In genomic region chr1:119843121-119843520, GRCm38 (mm10) we compare ENCODE assay signal across 28 mouse cellular contexts. TPM values are rescaled to one million over a fixed set of nuclear protein-coding genes. Genes with fewer than 3 reads are reported as not detected.
DNase-seq lines count a peak whose midpoint lies in the region; ATAC-seq and TF ChIP-seq lines count a peak whose summit lies in the region.
"Had no signal": no experiment of that assay in that cellular context is flagged by ENCODE, and none has a peak within 500 bp of the region (broad histone marks: within the 10 kb centered on the region; RNA-seq: fewer than 3 reads in every experiment).

No protein-coding gene starts in this region.

- no peaks in the 10 kb centered on the region for H3K27me3 ChIP-seq in heart, embryonic 10.5 days (ENCODE audit: insufficient read depth, poor library complexity, severe bottlenecking)
- no peaks in the 10 kb centered on the region for H3K27me3 ChIP-seq in kidney, embryonic 14.5 days (ENCODE audit: control insufficient read depth, insufficient read depth, low read length)
- H3K27me3 ChIP-seq in intestine, postnatal 0 days (replicated peaks; ENCODE audit: control insufficient read depth, insufficient read depth, low read length): no peaks in the 10 kb centered on the region
- H3K27me3 ChIP-seq: CH12.LX; embryonic facial prominence, embryonic 13.5 days; embryonic facial prominence, embryonic 15.5 days; forebrain, embryonic 13.5 days; forebrain, embryonic 15.5 days; Patski had no signal

- no peaks in the 10 kb centered on the region for H3K36me3 ChIP-seq in heart, embryonic 10.5 days
- H3K36me3 ChIP-seq in kidney, embryonic 14.5 days (ENCODE audit: control insufficient read depth, insufficient read depth, low read length): no peaks in the 10 kb centered on the region
- no peaks in the 10 kb centered on the region for H3K36me3 ChIP-seq in intestine, postnatal 0 days (ENCODE audit: control insufficient read depth, insufficient read depth)
- H3K36me3 ChIP-seq: embryonic facial prominence, embryonic 13.5 days; embryonic facial prominence, embryonic 15.5 days; forebrain, embryonic 15.5 days; G1E had no signal

- H3K4me1 ChIP-seq in heart, embryonic 10.5 days: no peaks in the 10 kb centered on the region
- H3K4me1 ChIP-seq in kidney, embryonic 14.5 days (ENCODE audit: control insufficient read depth, insufficient read depth, low read length): no peaks in the 10 kb centered on the region
- no peaks in the 10 kb centered on the region for H3K4me1 ChIP-seq in intestine, postnatal 0 days (replicated peaks; ENCODE audit: control insufficient read depth, insufficient read depth, low read length)
- H3K4me1 ChIP-seq: embryonic facial prominence, embryonic 13.5 days; embryonic facial prominence, embryonic 15.5 days; forebrain, embryonic 13.5 days had no signal

- H3K9me3 ChIP-seq in heart, embryonic 10.5 days: no peaks in the 10 kb centered on the region
- no peaks in the 10 kb centered on the region for H3K9me3 ChIP-seq in kidney, embryonic 14.5 days (ENCODE audit: control insufficient read depth, low read length)
- no peaks in the 10 kb centered on the region for H3K9me3 ChIP-seq in intestine, postnatal 0 days (ENCODE audit: control insufficient read depth)
- H3K9me3 ChIP-seq: embryonic facial prominence, embryonic 13.5 days; embryonic facial prominence, embryonic 15.5 days; forebrain, embryonic 13.5 days; forebrain, embryonic 15.5 days; G1E had no signal

- peak; percentile 16 for DNase-seq in adrenal gland, postnatal 10 days
- DNase-seq in adrenal gland, postnatal 4 days (ENCODE audit: low spot score in 2 of 2): no peak
- peak; percentile 83 for DNase-seq in heart, adult 11 months
- no peak for DNase-seq in heart, embryonic 10.5 days (ENCODE audit: low spot score)
- DNase-seq in adipocyte (ENCODE audit: low spot score): peak; percentile 44
- DNase-seq in fat pad, adult 2 months (ENCODE audit: extremely low read depth, low read depth, low spot score): peak; percentile 98
- DNase-seq: adrenal gland, adult 2 months; adrenal gland, postnatal 14 days; B cell, adult 2 months; cerebellum, adult 11-12 months; cerebellum, adult 2 months; cerebellum, adult 9-10 months; cerebellum, postnatal 14 days; cerebellum, postnatal 36 days; embryo, embryonic 11 days; forebrain, postnatal 0 days had no signal

- H3K4me2 ChIP-seq in kidney, embryonic 14.5 days (replicated peaks; ENCODE audit: low read depth, low read length): no peak overlapping the region
- H3K4me2 ChIP-seq in intestine, postnatal 0 days (replicated peaks; ENCODE audit: low read depth): no peak overlapping the region
- H3K4me2 ChIP-seq: embryonic facial prominence, embryonic 13.5 days; embryonic facial prominence, embryonic 15.5 days; forebrain, embryonic 13.5 days; forebrain, embryonic 15.5 days had no signal

- no peak for ATAC-seq in kidney, embryonic 14.5 days (ENCODE audit: low FRiP score, low TSS enrichment)
- ATAC-seq in intestine, postnatal 0 days: no peak
- ATAC-seq: activated CD4-positive, CD25-positive, alpha-beta regulatory T cell, adult 4 months; CD4-positive, CD25-positive, alpha-beta regulatory T cell, adult 4 months; forebrain, embryonic 13.5 days; forebrain, embryonic 15.5 days; forebrain, postnatal 0 days; Patski had no signal

- H3K27ac ChIP-seq in heart, embryonic 10.5 days: no peak overlapping the region
- H3K27ac ChIP-seq in kidney, embryonic 14.5 days (ENCODE audit: low read depth, low read length): no peak overlapping the region
- H3K27ac ChIP-seq in intestine, postnatal 0 days (ENCODE audit: low read depth, low read length): no peak overlapping the region
- H3K27ac ChIP-seq: embryonic facial prominence, embryonic 13.5 days; embryonic facial prominence, embryonic 15.5 days; forebrain, embryonic 13.5 days; forebrain, embryonic 15.5 days had no signal

- WGBS in heart, embryonic 10.5 days: 74% methylated on average over 3 of the region's 3 CpGs
- WGBS in kidney, embryonic 14.5 days: 89% methylated on average over 3 of the region's 3 CpGs
- 89% methylated on average over 3 of the region's 3 CpGs for WGBS in intestine, postnatal 0 days

- no peak for TF ChIP-seq CTCF in intestine, postnatal 0 days (IDR thresholded peaks at IDR 0.05; ENCODE audit: low read depth)

- no peak overlapping the region for H3K9ac ChIP-seq in kidney, embryonic 14.5 days (ENCODE audit: low read depth, low read length)
- H3K9ac ChIP-seq in intestine, postnatal 0 days (ENCODE audit: low read depth, low read length): no peak overlapping the region
- H3K9ac ChIP-seq: embryonic facial prominence, embryonic 13.5 days; embryonic facial prominence, embryonic 15.5 days; forebrain, embryonic 13.5 days; forebrain, embryonic 15.5 days; forebrain, postnatal 0 days had no signal

- H3K4me3 ChIP-seq in heart, embryonic 10.5 days: no peak overlapping the region
- H3K4me3 ChIP-seq in kidney, embryonic 14.5 days (ENCODE audit: low read length): no peak overlapping the region
- H3K4me3 ChIP-seq in intestine, postnatal 0 days (ENCODE audit: low read depth, low read length): no peak overlapping the region
- H3K4me3 ChIP-seq: embryonic facial prominence, embryonic 13.5 days; embryonic facial prominence, embryonic 15.5 days; erythroblast, embryonic 14.5 days; forebrain, embryonic 13.5 days; forebrain, embryonic 15.5 days had no signal

RNA-seq across cellular contexts. Expression of gene Ptpn4, which starts 5.7 kb away (rescaled TPM):
- total RNA-seq in adrenal gland, postnatal 10 days (2021): 10 to 100 TPM; 48.9 to 56.5 TPM
- 10 to 100 TPM; 30.2 to 31.7 TPM for total RNA-seq in adrenal gland, postnatal 4 days (2021)
- 3.7 and 4.7 TPM in 2 replicates for polyA plus RNA-seq in heart, embryonic 10.5 days (2016; fragmentation: Nextera tagmentation; extraction: Ambion mirVana)
- polyA plus RNA-seq in kidney, embryonic 14.5 days (2014; fragmentation: Nextera tagmentation; extraction: Ambion mirVana): 11.9 and 13.5 TPM in 2 replicates
- 2.4 and 3.0 TPM in 2 replicates for polyA plus RNA-seq in intestine, postnatal 0 days (2015; fragmentation: Nextera tagmentation; extraction: Ambion mirVana)

Comparison
In these comparisons a context has a peak if more than half of its experiments do, and no peak if none do; other contexts are left out.
1. DNase-seq: peak in adrenal gland, postnatal 10 days (single experiment), heart, adult 11 months (single experiment), adipocyte (single experiment) and fat pad, adult 2 months (single experiment); none in adrenal gland, postnatal 4 days (0 of 2) and heart, embryonic 10.5 days (single experiment).